ENCODE assay signal across 22 mouse cellular contexts in the genomic region with DNA sequence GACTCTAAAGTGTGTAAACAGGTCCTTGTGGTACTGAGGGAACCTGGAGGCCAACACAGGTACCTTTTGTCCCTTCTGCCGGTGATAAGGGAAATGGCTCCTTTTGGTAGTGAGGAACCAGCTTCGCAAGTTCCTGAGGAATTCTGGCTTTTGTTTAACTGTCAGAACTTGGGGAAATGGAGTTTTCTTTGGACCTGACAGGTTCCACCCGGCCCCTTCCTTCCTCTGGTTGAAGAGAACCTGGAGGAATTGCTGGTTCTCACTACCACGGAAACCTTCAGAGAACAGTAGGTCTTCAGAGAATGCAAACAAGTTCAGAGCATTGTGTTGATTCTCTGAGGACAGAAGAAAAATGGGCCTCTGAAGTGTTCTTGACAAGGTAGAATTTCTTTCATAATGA. TPM values are rescaled to one million over a fixed set of nuclear protein-coding genes. Genes with fewer than 3 reads are reported as not detected.
"Had no signal": no experiment of that assay in that cellular context is flagged by ENCODE, and none has a peak within 500 bp of the region (broad histone marks: within the 10 kb centered on the region; RNA-seq: fewer than 3 reads in every experiment).

No protein-coding gene starts in this region.

- DNase-seq: left cerebral cortex, postnatal 4 days; liver, postnatal 0 days; lung, embryonic 14.5 days; right cerebral cortex, adult 18-20 months; right cerebral cortex, postnatal 14 days; right cerebral cortex, postnatal 4 days; thymus, adult 18-20 months; thymus, postnatal 36 days had no signal

- H3K4me2 ChIP-seq: limb, embryonic 12.5 days; limb, embryonic 15.5 days; liver, embryonic 11.5 days; lung, embryonic 14.5 days; midbrain, embryonic 12.5 days; midbrain, embryonic 15.5 days; neural tube, embryonic 12.5 days; neural tube, embryonic 15.5 days had no signal

- H3K9ac ChIP-seq: limb, embryonic 12.5 days; limb, embryonic 15.5 days; liver, embryonic 14.5 days; liver, postnatal 0 days; lung, embryonic 14.5 days; midbrain, embryonic 12.5 days; midbrain, embryonic 15.5 days; neural tube, embryonic 12.5 days; neural tube, embryonic 15.5 days had no signal

- H3K9me3 ChIP-seq: limb, embryonic 12.5 days; limb, embryonic 15.5 days; midbrain, embryonic 12.5 days; midbrain, embryonic 15.5 days; neural tube, embryonic 12.5 days; neural tube, embryonic 15.5 days had no signal

- ATAC-seq: hindbrain, embryonic 16.5 days; inflammation-experienced regulatory T-cells, adult 6 months; intestine, embryonic 16.5 days; liver, postnatal 0 days; lung, postnatal 0 days; midbrain, embryonic 15.5 days had no signal

- H3K36me3 ChIP-seq: limb, embryonic 15.5 days; midbrain, embryonic 15.5 days had no signal

- H3K27ac ChIP-seq: kidney, postnatal 0 days; limb, embryonic 12.5 days; limb, embryonic 15.5 days; liver, embryonic 14.5 days; macrophage; midbrain, embryonic 12.5 days; midbrain, embryonic 15.5 days; neural tube, embryonic 12.5 days; neural tube, embryonic 15.5 days had no signal

- H3K4me3 ChIP-seq: limb, embryonic 12.5 days; limb, embryonic 15.5 days; midbrain, embryonic 12.5 days; midbrain, embryonic 15.5 days; neural tube, embryonic 12.5 days; neural tube, embryonic 15.5 days had no signal

- H3K4me1 ChIP-seq: midbrain, embryonic 15.5 days; neural tube, embryonic 15.5 days had no signal

- H3K27me3 ChIP-seq: limb, embryonic 15.5 days; midbrain, embryonic 12.5 days; midbrain, embryonic 15.5 days; neural tube, embryonic 12.5 days; neural tube, embryonic 15.5 days had no signal

RNA-seq across cellular contexts. Expression of a gene that starts 45.1 kb away (rescaled TPM):
- polyA plus RNA-seq: inflammation-experienced regulatory T-cells, adult 6 months; macrophage had no signal
